Comparison of ENCODE assay signal across 34 mouse cellular contexts in the genomic region with DNA sequence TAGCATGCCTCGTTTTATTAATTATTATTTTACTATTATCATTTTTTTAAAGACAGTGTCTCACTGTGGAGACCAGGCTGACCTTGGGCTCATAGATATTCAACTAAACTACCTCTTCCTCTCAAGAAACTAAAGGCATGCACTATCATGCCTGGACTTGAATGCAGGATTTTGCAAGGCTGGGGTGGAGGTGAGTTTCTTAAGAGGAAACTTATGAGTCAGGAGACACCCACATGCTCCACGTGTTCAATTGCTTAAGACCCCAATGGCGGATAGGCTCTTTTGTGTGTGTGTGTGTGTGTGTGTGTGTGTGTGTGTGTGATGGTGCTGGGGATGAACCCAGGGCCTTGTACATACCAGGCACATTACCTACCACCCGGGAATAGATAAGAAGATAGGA. TPM values are rescaled to one million over a fixed set of nuclear protein-coding genes. Genes with fewer than 3 reads are reported as not detected.
DNase-seq lines count a peak whose midpoint lies in the region; ATAC-seq and TF ChIP-seq lines count a peak whose summit lies in the region.
"Had no signal": no experiment of that assay in that cellular context is flagged by ENCODE, and none has a peak within 500 bp of the region (broad histone marks: within the 10 kb centered on the region; RNA-seq: fewer than 3 reads in every experiment).

No protein-coding gene starts in this region.

- H3K79me3 ChIP-seq in C2C12 (ENCODE audit: low read depth): no peaks in the 10 kb centered on the region

- no peaks in the 10 kb centered on the region for H3K4me1 ChIP-seq in liver, embryonic 16.5 days (ENCODE audit: control insufficient read depth, low read depth, low read length)
- H3K4me1 ChIP-seq in liver, embryonic 11.5 days (replicated peaks; ENCODE audit: control insufficient read depth, insufficient read depth, low read length): no peaks in the 10 kb centered on the region
- H3K4me1 ChIP-seq: forebrain, embryonic 13.5 days; limb, embryonic 13.5 days; liver, embryonic 12.5 days; neural tube, embryonic 12.5 days had no signal

- 54% methylated on average over 4 of the region's 4 CpGs for WGBS in liver, embryonic 16.5 days (ENCODE audit: insufficient replicate concordance)
- 74% methylated on average over 4 of the region's 4 CpGs for WGBS in liver, embryonic 11.5 days

- H3K9ac ChIP-seq in liver, embryonic 16.5 days (ENCODE audit: low read depth, low read length): no peak overlapping the region
- H3K9ac ChIP-seq in liver, embryonic 11.5 days (ENCODE audit: low read depth, low read length): no peak overlapping the region
- H3K9ac ChIP-seq: forebrain, embryonic 13.5 days; hindbrain, embryonic 14.5 days; limb, embryonic 13.5 days; liver, embryonic 12.5 days; lung, embryonic 14.5 days; neural tube, embryonic 12.5 days had no signal

- no peak for DNase-seq in liver, embryonic 11.5 days (ENCODE audit: low spot score)
- no peak for DNase-seq in thymus, adult 18-20 months
- DNase-seq in kidney, postnatal 14 days: no peak
- no peak for DNase-seq in thymus, postnatal 25 days
- DNase-seq: cerebellum, adult 2 months; cerebellum, postnatal 14 days; gastrocnemius, postnatal 14 days; heart, adult 18-20 months; heart, postnatal 36 days; kidney, adult 2 months; kidney, postnatal 4 days; lung, embryonic 14.5 days; midbrain, embryonic 14.5 days; thymus, postnatal 36 days had no signal

- no peak for ATAC-seq in liver, embryonic 16.5 days (ENCODE audit: low read depth)
- no peak for ATAC-seq in liver, embryonic 11.5 days (replicated peaks; ENCODE audit: low FRiP score)
- ATAC-seq in granulocyte monocyte progenitor cell, adult 5-6 weeks (replicated peaks; ENCODE audit: poor library complexity, severe bottlenecking): peak; percentile 82
- peak; percentile 33; the same call in 1 of the 2 replicates for ATAC-seq in neutrophil, adult 5-6 weeks (ENCODE audit: extremely low read depth, insufficient number of reproducible peaks, low FRiP score, poor library complexity, severe bottlenecking)
- ATAC-seq: activated CD4-positive, CD25-positive, alpha-beta regulatory T cell, adult 4 months; CD4-positive, CD25-positive, alpha-beta regulatory T cell, adult 4 months; forebrain, embryonic 13.5 days; liver, embryonic 12.5 days had no signal

- no peak for TF ChIP-seq CTCF in C2C12 (IDR thresholded peaks at IDR 0.05; ENCODE audit: control insufficient read depth, insufficient read depth, insufficient read length)

- no peaks in the 10 kb centered on the region for H3K36me3 ChIP-seq in liver, embryonic 16.5 days (ENCODE audit: control insufficient read depth, insufficient read depth)
- no peaks in the 10 kb centered on the region for H3K36me3 ChIP-seq in liver, embryonic 11.5 days (ENCODE audit: control insufficient read depth, insufficient read depth, low read length)
- H3K36me3 ChIP-seq in C2C12 (ENCODE audit: control insufficient read depth, insufficient read depth): no peaks in the 10 kb centered on the region
- H3K36me3 ChIP-seq: limb, embryonic 13.5 days; liver, embryonic 12.5 days; neural tube, embryonic 12.5 days had no signal

- H3K79me2 ChIP-seq in C2C12 (ENCODE audit: control insufficient read depth, insufficient read depth): no peaks in the 10 kb centered on the region

- H3K4me3 ChIP-seq in liver, embryonic 16.5 days (ENCODE audit: low read depth, low read length): no peak overlapping the region
- H3K4me3 ChIP-seq in liver, embryonic 11.5 days (ENCODE audit: low read depth, low read length): no peak overlapping the region
- H3K4me3 ChIP-seq in C2C12 (ENCODE audit: insufficient read depth, poor library complexity, severe bottlenecking): no peak overlapping the region
- H3K4me3 ChIP-seq: forebrain, embryonic 13.5 days; limb, embryonic 13.5 days; liver, embryonic 12.5 days; neural tube, embryonic 12.5 days had no signal

- no peaks in the 10 kb centered on the region for H3K9me3 ChIP-seq in liver, embryonic 16.5 days (replicated peaks; ENCODE audit: control insufficient read depth, low read length)
- no peaks in the 10 kb centered on the region for H3K9me3 ChIP-seq in liver, embryonic 11.5 days (ENCODE audit: control insufficient read depth, low read length)
- H3K9me3 ChIP-seq: forebrain, embryonic 13.5 days; limb, embryonic 13.5 days; liver, embryonic 12.5 days; neural tube, embryonic 12.5 days had no signal

- no peaks in the 10 kb centered on the region for H3K27me3 ChIP-seq in liver, embryonic 16.5 days (ENCODE audit: control insufficient read depth, insufficient read depth, low read depth, low read length)
- H3K27me3 ChIP-seq in liver, embryonic 11.5 days (replicated peaks; ENCODE audit: control insufficient read depth, insufficient read depth, low read length): no peaks in the 10 kb centered on the region
- H3K27me3 ChIP-seq in C2C12 (ENCODE audit: control insufficient read depth, insufficient read depth, insufficient read length): no peaks in the 10 kb centered on the region
- H3K27me3 ChIP-seq: forebrain, embryonic 13.5 days; limb, embryonic 13.5 days; liver, embryonic 12.5 days; neural tube, embryonic 12.5 days had no signal

- H3ac ChIP-seq in C2C12 (ENCODE audit: control insufficient read depth, insufficient read length, low read depth): no peak overlapping the region

- H3K4me2 ChIP-seq in liver, embryonic 16.5 days (ENCODE audit: low read depth, low read length): no peak overlapping the region
- no peak overlapping the region for H3K4me2 ChIP-seq in liver, embryonic 11.5 days
- H3K4me2 ChIP-seq: forebrain, embryonic 13.5 days; heart, embryonic 11.5 days; hindbrain, embryonic 14.5 days; limb, embryonic 13.5 days; liver, embryonic 12.5 days; lung, embryonic 14.5 days; neural tube, embryonic 12.5 days had no signal

- peak overlapping the region; percentile 29; the same call in 1 of the 2 replicates for H3K27ac ChIP-seq in liver, embryonic 16.5 days (ENCODE audit: low read length)
- H3K27ac ChIP-seq in liver, embryonic 11.5 days (ENCODE audit: low read depth, low read length): no peak overlapping the region
- H3K27ac ChIP-seq: forebrain, embryonic 13.5 days; hindbrain, embryonic 14.5 days; limb, embryonic 13.5 days; liver, embryonic 12.5 days; neural tube, embryonic 12.5 days had no signal

TF ChIP-seq in C2C12, 6 proteins besides CTCF, POLR2A, EP300 and RAD21:
- TF ChIP-seq MYOG (IDR thresholded peaks at IDR 0.05; ENCODE audit: control insufficient read depth, extremely low read depth, insufficient read length) (no peak), MAX (IDR thresholded peaks at IDR 0.05) (no peak), USF1 (IDR thresholded peaks at IDR 0.05; ENCODE audit: low read depth) (peak; percentile 42), CEBPB (IDR thresholded peaks at IDR 0.05; ENCODE audit: low read depth) (no peak), FOSL1 (IDR thresholded peaks at IDR 0.05; ENCODE audit: insufficient read depth, low read length, poor library complexity, severe bottlenecking) (no peak), MYOD1 (IDR thresholded peaks at IDR 0.05; ENCODE audit: control insufficient read depth, insufficient read length, low read depth) (no peak)

RNA-seq across cellular contexts. Expression of a gene that starts 21.6 kb away (rescaled TPM):
- 0.15 and 0.32 TPM in 2 replicates for polyA plus RNA-seq in liver, embryonic 16.5 days (2015; fragmentation: Nextera tagmentation; extraction: Ambion mirVana)
- not detected in 2 replicates for polyA plus RNA-seq in liver, embryonic 11.5 days (2014; fragmentation: Nextera tagmentation; extraction: Ambion mirVana)
- polyA plus RNA-seq in C2C12 (2012; fragmentation: generic; extraction: Trizol): 0.83 TPM
- total RNA-seq in granulocyte monocyte progenitor cell, adult 5-6 weeks (2014; fragmentation: Nextera tagmentation): not detected in 2 replicates
- total RNA-seq in granulocyte monocyte progenitor cell, adult 5-6 weeks (2017): not detected in 2 replicates
- 0.70 and 0.86 TPM in 2 replicates for total RNA-seq in neutrophil, adult 5-6 weeks (2017)
- polyA plus RNA-seq: CD4-positive, CD25-positive, alpha-beta regulatory T cell, adult 4 months; forebrain, embryonic 13.5 days; hindbrain, embryonic 14.5 days; liver, embryonic 12.5 days; lung, embryonic 14.5 days; midbrain, embryonic 14.5 days; neural tube, embryonic 12.5 days had no signal

RNA-seq across cellular contexts. Expression of a gene that starts 31.7 kb away (rescaled TPM):
- 20.7 and 23.0 TPM in 2 replicates for polyA plus RNA-seq in liver, embryonic 16.5 days (2015; fragmentation: Nextera tagmentation; extraction: Ambion mirVana)
- polyA plus RNA-seq in liver, embryonic 11.5 days (2014; fragmentation: Nextera tagmentation; extraction: Ambion mirVana): 46.3 and 51.1 TPM in 2 replicates
- 0.16 TPM for polyA plus RNA-seq in C2C12 (2012; fragmentation: generic; extraction: Trizol)
- total RNA-seq in granulocyte monocyte progenitor cell, adult 5-6 weeks (2014; fragmentation: Nextera tagmentation): 115 and 175 TPM in 2 replicates
- 62.6 and 101 TPM in 2 replicates for total RNA-seq in granulocyte monocyte progenitor cell, adult 5-6 weeks (2017)
- total RNA-seq in neutrophil, adult 5-6 weeks (2017): 10.5 and 16.2 TPM in 2 replicates

RNA-seq across cellular contexts. Expression of a gene that starts 37.1 kb away (rescaled TPM):
- polyA plus RNA-seq in liver, embryonic 16.5 days (2015; fragmentation: Nextera tagmentation; extraction: Ambion mirVana): 7.1 and 7.4 TPM in 2 replicates
- 1.8 and 1.9 TPM in 2 replicates for polyA plus RNA-seq in liver, embryonic 11.5 days (2014; fragmentation: Nextera tagmentation; extraction: Ambion mirVana)
- not detected for polyA plus RNA-seq in C2C12 (2012; fragmentation: generic; extraction: Trizol)
- total RNA-seq in granulocyte monocyte progenitor cell, adult 5-6 weeks (2014; fragmentation: Nextera tagmentation): 12.5 and 17.5 TPM in 2 replicates
- 21.6 and 23.7 TPM in 2 replicates for total RNA-seq in granulocyte monocyte progenitor cell, adult 5-6 weeks (2017)
- 339 and 346 TPM in 2 replicates for total RNA-seq in neutrophil, adult 5-6 weeks (2017)

RNA-seq across cellular contexts. Expression of a gene that starts 37.1 kb away (rescaled TPM):
- 0.27 TPM in 1 of 2 replicates, not detected in the other for polyA plus RNA-seq in liver, embryonic 16.5 days (2015; fragmentation: Nextera tagmentation; extraction: Ambion mirVana)
- polyA plus RNA-seq in liver, embryonic 11.5 days (2014; fragmentation: Nextera tagmentation; extraction: Ambion mirVana): not detected in 2 replicates
- not detected for polyA plus RNA-seq in C2C12 (2012; fragmentation: generic; extraction: Trizol)
- not detected in 2 replicates for total RNA-seq in granulocyte monocyte progenitor cell, adult 5-6 weeks (2014; fragmentation: Nextera tagmentation)
- total RNA-seq in granulocyte monocyte progenitor cell, adult 5-6 weeks (2017): 0.09 TPM in 1 of 2 replicates, not detected in the other
- 23.6 and 30.6 TPM in 2 replicates for total RNA-seq in neutrophil, adult 5-6 weeks (2017)
- total RNA-seq: adrenal gland, adult 2 months; adrenal gland, postnatal 4 days; gastrocnemius, postnatal 14 days; heart, adult 18-20 months; heart, postnatal 36 days; layer of hippocampus, postnatal 25 days; left cerebral cortex, postnatal 36 days; megakaryocyte-erythroid progenitor cell, adult 5-6 weeks had no signal
- polyA plus RNA-seq: adrenal gland, adult 2 months; CD4-positive, CD25-positive, alpha-beta regulatory T cell, adult 4 months; cerebellum, adult 2 months; embryonic facial prominence, embryonic 14.5 days; forebrain, embryonic 13.5 days; heart, embryonic 11.5 days; heart, embryonic 16.5 days; hindbrain, embryonic 14.5 days; kidney, adult 2 months; kidney, embryonic 16.5 days; limb, embryonic 13.5 days; liver, embryonic 12.5 days; lung, embryonic 14.5 days; midbrain, embryonic 14.5 days; neural tube, embryonic 12.5 days had no signal

RNA-seq across cellular contexts. Expression of a gene that starts 58.1 kb away (rescaled TPM):
- 86.5 and 92.3 TPM in 2 replicates for polyA plus RNA-seq in liver, embryonic 16.5 days (2015; fragmentation: Nextera tagmentation; extraction: Ambion mirVana)
- polyA plus RNA-seq in liver, embryonic 11.5 days (2014; fragmentation: Nextera tagmentation; extraction: Ambion mirVana): 28.1 and 34.4 TPM in 2 replicates
- 468 TPM for polyA plus RNA-seq in C2C12 (2012; fragmentation: generic; extraction: Trizol)
- 319 and 323 TPM in 2 replicates for total RNA-seq in granulocyte monocyte progenitor cell, adult 5-6 weeks (2014; fragmentation: Nextera tagmentation)
- 60.8 and 62.2 TPM in 2 replicates for total RNA-seq in granulocyte monocyte progenitor cell, adult 5-6 weeks (2017)
- total RNA-seq in neutrophil, adult 5-6 weeks (2017): 121 and 134 TPM in 2 replicates

Comparison
In these comparisons a context has a peak if more than half of its experiments do, and no peak if none do; other contexts are left out.
1. ATAC-seq: peak in granulocyte monocyte progenitor cell, adult 5-6 weeks (single experiment) and neutrophil, adult 5-6 weeks (single experiment); none in liver, embryonic 16.5 days (single experiment) and liver, embryonic 11.5 days (single experiment).
2. RNA of a gene that starts 31.7 kb away (polyA plus RNA-seq): 46.3 to 51.1 TPM in liver, embryonic 11.5 days and 20.7 to 23.0 TPM in liver, embryonic 16.5 days; 0.16 TPM in C2C12 (single experiment); every median in the first group is over 10 times any median in the second.